Mouse (Mus musculus): Measurements from ENCODE around the gene Hps3. TPM values are rescaled to one million over a fixed set of nuclear protein-coding genes. Genes with fewer than 3 reads are reported as not detected.

Hps3 gene
- total RNA-seq, 2 experiments from 2014 or later = 17.9 to 18.2 TPM

- no peak for DNase-seq (ENCODE audit: low spot score in 2 of 2)
These were observed 27.8 kb downstream of the Hps3 start for GRCm38 (mm10) chr3:20007275-20007674.

GRCm38 (mm10) chr3:20005611-20006010 lies 29.5 kb downstream of the Hps3 start:
- no peak for DNase-seq (ENCODE audit: low spot score in 2 of 2)

GRCm38 (mm10) chr3:20004422-20004821 lies 30.7 kb downstream of the Hps3 start:
- no peak for DNase-seq (ENCODE audit: low spot score in 2 of 2)

GRCm38 (mm10) chr3:20002786-20003185 lies 32.3 kb downstream of the Hps3 start:
- DNase-seq (ENCODE audit: low spot score in 2 of 2) = peak in 1 of 2 experiments; percentile 23

GRCm38 (mm10) chr3:20000806-20001205 lies 34.3 kb downstream of the Hps3 start:
- no peak for DNase-seq (ENCODE audit: low spot score in 2 of 2)

- peak; percentile 15 to 42 for DNase-seq (ENCODE audit: low spot score in 2 of 2)
These were observed 35.6 kb downstream of the Hps3 start for GRCm38 (mm10) chr3:19999551-19999950.

- no peak for DNase-seq (ENCODE audit: low spot score in 2 of 2)
These were observed 42.7 kb downstream of the Hps3 start for GRCm38 (mm10) chr3:19992388-19992787.

- no peak for DNase-seq (ENCODE audit: low spot score in 2 of 2)
These were observed 45.1 kb downstream of the Hps3 start for GRCm38 (mm10) chr3:19990031-19990430.

GRCm38 (mm10) chr3:19986123-19986522 lies 49.0 kb downstream of the Hps3 start:
- DNase-seq (ENCODE audit: low spot score in 2 of 2) = no peak

- no peak for DNase-seq (ENCODE audit: low spot score in 2 of 2)
These were observed 52.3 kb downstream of the Hps3 start for GRCm38 (mm10) chr3:19982846-19983245.

GRCm38 (mm10) chr3:19981156-19981555 lies 54.0 kb downstream of the Hps3 start:
- DNase-seq (ENCODE audit: low spot score in 2 of 2) = no peak

- no peak for DNase-seq (ENCODE audit: low spot score in 2 of 2)
These were observed 56.6 kb downstream of the Hps3 start for GRCm38 (mm10) chr3:19978474-19978873.

- DNase-seq (ENCODE audit: low spot score in 2 of 2) = no peak
These were observed 69.0 kb downstream of the Hps3 start for GRCm38 (mm10) chr3:19966072-19966471.

- DNase-seq (ENCODE audit: low spot score in 2 of 2) = no peak
These were observed 69.9 kb downstream of the Hps3 start for GRCm38 (mm10) chr3:19965239-19965638.

- DNase-seq (ENCODE audit: low spot score in 2 of 2) = no peak
These were observed 70.4 kb downstream of the Hps3 start for GRCm38 (mm10) chr3:19964625-19965188.

- DNase-seq (ENCODE audit: low spot score in 2 of 2) = no peak
These were observed 72.2 kb downstream of the Hps3 start for GRCm38 (mm10) chr3:19962769-19963513.

GRCm38 (mm10) chr3:19961341-19961740 lies 73.8 kb downstream of the Hps3 start:
- no peak for DNase-seq (ENCODE audit: low spot score in 2 of 2)

GRCm38 (mm10) chr3:19960570-19961114 lies 74.5 kb downstream of the Hps3 start:
- no peak for DNase-seq (ENCODE audit: low spot score in 2 of 2)

- DNase-seq (ENCODE audit: low spot score in 2 of 2) = no peak
These were observed 76.1 kb downstream of the Hps3 start for GRCm38 (mm10) chr3:19958983-19959382.

GRCm38 (mm10) chr3:19958031-19958430 lies 77.1 kb downstream of the Hps3 start:
- no peak for DNase-seq (ENCODE audit: low spot score in 2 of 2)

- DNase-seq (ENCODE audit: low spot score in 2 of 2) = no peak
These were observed 78.2 kb downstream of the Hps3 start, which contains the start of gene Cp for GRCm38 (mm10) chr3:19956885-19957284. Gene Cp, plus strand, starts transcription at chr3:19957054.

- DNase-seq (ENCODE audit: low spot score in 2 of 2) = peak in 1 of 2 experiments; percentile 11
These were observed 81.2 kb downstream of the Hps3 start for GRCm38 (mm10) chr3:19953865-19954264.

GRCm38 (mm10) chr3:19953425-19953824 lies 81.7 kb downstream of the Hps3 start:
- DNase-seq (ENCODE audit: low spot score in 2 of 2) = no peak
